Mouse (Mus musculus) cortical plate, adult 2 months (tissue): Measurements from ENCODE around the gene Sptbn1. TPM values are rescaled to one million over a fixed set of nuclear protein-coding genes. Genes with fewer than 3 reads are reported as not detected.

Experiments used
- H3K27ac ChIP-seq: fragments of 200-500 bp; 2 replicates; pipeline ENCODE4 v1.5.1; 2012; ENCODE audit warnings: low read length, control low read depth, inconsistent platforms; ENCODE audit not compliant: insufficient read depth
- H3K4me1 ChIP-seq: fragments of 200-500 bp; 2 replicates; pipeline ENCODE4 v1.6.1; 2011; ENCODE audit warnings: low read length; ENCODE audit not compliant: control insufficient read depth, insufficient read depth
- H3K4me3 ChIP-seq: fragments of 200-500 bp; 2 replicates; pipeline ENCODE4 v1.5.1; 2011; ENCODE audit warnings: mild to moderate bottlenecking, low read length, control low read depth; ENCODE audit not compliant: insufficient read depth
- CTCF ChIP-seq: fragments of 200-500 bp; IDR thresholded peaks from 2 replicates; pipeline ENCODE4 v1.5.1; 2011; ENCODE audit warnings: mild to moderate bottlenecking, control low read depth, low read length; ENCODE audit not compliant: insufficient read depth; ENCODE audit errors: extremely low read depth
- POLR2A ChIP-seq: fragments of 200-500 bp; IDR thresholded peaks from 2 replicates; pipeline ENCODE4 v1.6.1; 2011; ENCODE audit warnings: mild to moderate bottlenecking, low read length, control low read depth; ENCODE audit not compliant: insufficient read depth; ENCODE audit errors: extremely low read depth
- polyA plus RNA-seq: library from polyadenylated mRNA; depleted of rRNA; stranded (reverse); fragments of >200 nt; gene quantifications from 2 replicates; pipeline ENCODE4 v1.2.3, GENCODE M21; 2012

Sptbn1 gene
- polyA plus RNA-seq, 1 experiment, result 313 TPM

DNA sequence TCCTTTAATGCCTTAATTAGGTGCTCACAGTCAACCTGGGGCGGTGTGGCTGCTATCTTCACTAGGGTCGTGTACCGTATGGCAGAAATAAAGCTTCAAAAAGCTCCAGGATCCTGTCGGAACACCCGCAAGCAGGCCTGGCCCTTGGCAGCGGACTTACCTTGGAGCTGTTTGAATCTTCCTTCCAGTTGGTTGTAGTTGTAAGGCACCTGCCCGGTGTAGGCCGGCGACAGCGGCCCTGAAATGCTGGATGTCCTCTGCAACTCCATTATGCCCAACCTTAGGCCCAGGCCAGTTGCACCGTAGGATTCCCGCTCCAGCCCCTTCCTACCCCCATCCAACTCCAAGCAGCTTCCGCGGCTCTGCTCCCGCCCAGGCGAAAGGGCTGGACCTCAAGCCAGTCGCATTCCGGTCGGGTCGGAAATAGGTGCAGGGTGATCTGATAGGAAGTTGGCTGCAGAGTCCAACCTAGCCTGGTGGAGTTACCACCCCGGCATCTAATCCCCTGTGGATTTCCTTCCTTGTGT, 70.3 kb downstream of the Sptbn1 start:
- Histone ChIP-seq H3K27ac (no peak overlapping the region), H3K4me1 (no peaks in the 10 kb centered on the region; the same call in 1 of the 2 replicates), H3K4me3 (peak overlapping the region; percentile 26; the same call in 1 of the 2 replicates)
- TF ChIP-seq CTCF (no peak), POLR2A (no peak)

DNA sequence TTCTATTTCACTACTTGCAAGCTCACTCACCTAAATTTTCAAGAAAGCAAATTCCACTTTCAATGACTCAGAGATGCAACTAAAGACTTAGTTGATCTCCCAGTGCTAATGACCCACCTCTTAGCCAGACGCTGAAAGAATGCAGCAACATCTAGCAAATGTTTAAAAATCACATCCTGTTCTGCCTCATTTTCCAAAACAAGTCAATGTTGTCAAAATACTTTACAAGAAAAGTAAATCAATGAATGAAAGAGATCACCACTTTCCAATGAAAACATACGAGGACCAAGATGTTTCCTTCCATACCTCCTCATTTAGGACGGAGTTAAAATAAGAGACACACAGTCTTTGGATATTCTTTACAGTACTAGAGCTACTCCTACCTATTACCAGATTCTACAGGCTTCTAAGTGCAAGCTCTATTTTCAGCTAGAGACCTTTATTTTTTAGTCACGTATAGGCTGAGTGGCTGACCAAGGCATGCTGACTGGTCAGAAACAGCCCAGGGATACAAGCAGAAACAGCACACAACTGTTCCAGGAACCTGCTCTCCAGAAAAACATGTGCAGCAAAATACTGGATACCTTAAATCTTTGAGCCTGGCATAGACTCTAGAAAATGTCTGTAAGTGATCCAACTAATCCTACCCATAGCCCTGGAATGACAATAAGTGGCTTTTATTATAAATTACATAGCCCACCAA, 71.5 kb downstream of the Sptbn1 start:
- no peak overlapping the region for H3K27ac ChIP-seq
- TF ChIP-seq POLR2A (no peak), CTCF (no peak)
- H3K4me1 ChIP-seq, result no peaks in the 10 kb centered on the region; the same call in 1 of the 2 replicates
- no peak overlapping the region for H3K4me3 ChIP-seq

DNA sequence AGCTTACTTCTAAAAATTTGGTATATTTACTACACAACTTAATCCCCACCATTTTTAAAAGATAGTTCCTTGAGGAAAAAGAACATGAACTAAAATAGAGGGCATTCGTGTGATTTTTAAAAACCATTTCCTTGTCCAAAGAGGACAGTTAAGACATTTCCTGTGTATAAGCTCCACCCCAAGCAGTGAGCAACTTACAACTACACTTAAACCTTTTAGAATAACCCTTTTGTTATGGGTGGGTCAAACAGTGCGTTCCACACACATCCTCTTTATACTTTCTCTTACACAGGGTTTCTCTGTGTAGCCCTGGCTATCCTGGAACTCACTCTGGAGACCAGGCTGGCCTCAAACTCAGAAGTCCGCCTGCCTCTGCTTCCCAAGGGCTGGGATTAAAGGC, 72.2 kb downstream of the Sptbn1 start:
- H3K27ac ChIP-seq, result no peak overlapping the region; the same call in 1 of the 2 replicates
- TF ChIP-seq CTCF, result no peak
- no peak for TF ChIP-seq POLR2A
- H3K4me1 ChIP-seq, result no peaks in the 10 kb centered on the region; the same call in 1 of the 2 replicates
- H3K4me3 ChIP-seq, result no peak overlapping the region

DNA sequence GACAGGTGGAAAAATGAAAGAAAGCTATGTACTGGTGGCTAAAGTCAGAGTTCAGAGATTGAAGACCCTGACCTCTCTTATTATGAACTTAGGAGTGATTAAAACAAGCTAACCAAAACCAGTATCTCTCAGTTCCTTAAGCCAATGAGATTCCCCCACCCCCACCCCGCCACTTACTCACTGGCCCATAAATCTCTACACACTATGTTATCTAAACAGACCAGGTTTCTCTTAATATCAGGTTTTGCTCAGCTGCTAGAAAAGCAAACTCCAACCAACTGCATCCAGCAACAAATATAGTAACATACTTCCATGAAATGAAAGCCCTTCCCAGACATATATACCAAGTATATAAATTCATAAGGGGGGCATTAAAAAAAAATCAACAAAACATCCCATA, 73.2 kb downstream of the Sptbn1 start:
- Histone ChIP-seq H3K4me1 (no peaks in the 10 kb centered on the region; the same call in 1 of the 2 replicates), H3K27ac (no peak overlapping the region), H3K4me3 (no peak overlapping the region)
- TF ChIP-seq CTCF (no peak), POLR2A (no peak)

DNA sequence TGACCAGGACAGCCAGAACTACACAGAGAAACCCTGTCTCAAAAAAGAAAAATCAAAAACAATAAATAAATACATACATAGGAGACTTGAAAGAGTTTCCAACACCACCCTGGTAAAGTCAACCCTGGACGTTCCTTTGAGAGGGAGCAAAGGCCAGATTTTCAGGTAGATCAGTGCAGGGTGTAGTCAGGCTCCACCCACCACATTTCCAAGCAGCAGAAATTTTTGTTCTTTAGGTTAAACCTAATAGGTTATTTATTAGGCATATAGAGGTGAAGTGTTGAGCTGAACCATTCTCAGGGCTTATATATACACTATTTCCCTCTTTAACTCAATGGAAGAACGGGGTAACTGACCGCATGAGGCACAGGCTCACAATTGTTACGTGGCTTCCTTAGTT, 77.0 kb downstream of the Sptbn1 start:
- TF ChIP-seq POLR2A (no peak), CTCF (no peak)
- Histone ChIP-seq H3K4me3 (no peak overlapping the region), H3K4me1 (peaks cover 2% of the 10 kb centered on the region), H3K27ac (no peak overlapping the region)

DNA sequence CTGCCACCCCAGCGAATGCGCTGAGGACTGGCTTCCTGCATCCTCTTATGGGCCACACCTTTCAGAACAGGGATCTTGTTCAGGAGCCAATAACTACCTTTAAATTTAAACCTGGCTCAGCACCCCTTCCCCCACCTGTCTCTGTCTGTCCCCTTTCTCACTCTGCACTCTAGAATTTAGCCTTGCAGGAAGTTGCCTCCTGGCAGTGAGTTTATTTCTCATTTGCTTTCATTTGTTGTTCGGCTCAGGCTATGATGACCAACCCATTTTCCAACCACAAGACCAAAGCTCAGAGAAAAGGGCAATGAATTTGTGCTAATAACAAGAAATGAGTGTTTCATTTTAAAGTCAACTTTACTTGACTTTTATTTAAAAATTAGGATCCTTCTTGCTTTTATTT, 77.9 kb downstream of the Sptbn1 start:
- Histone ChIP-seq H3K4me1 (peaks cover 2% of the 10 kb centered on the region), H3K4me3 (no peak overlapping the region), H3K27ac (no peak overlapping the region)
- TF ChIP-seq CTCF (no peak), POLR2A (no peak)

DNA sequence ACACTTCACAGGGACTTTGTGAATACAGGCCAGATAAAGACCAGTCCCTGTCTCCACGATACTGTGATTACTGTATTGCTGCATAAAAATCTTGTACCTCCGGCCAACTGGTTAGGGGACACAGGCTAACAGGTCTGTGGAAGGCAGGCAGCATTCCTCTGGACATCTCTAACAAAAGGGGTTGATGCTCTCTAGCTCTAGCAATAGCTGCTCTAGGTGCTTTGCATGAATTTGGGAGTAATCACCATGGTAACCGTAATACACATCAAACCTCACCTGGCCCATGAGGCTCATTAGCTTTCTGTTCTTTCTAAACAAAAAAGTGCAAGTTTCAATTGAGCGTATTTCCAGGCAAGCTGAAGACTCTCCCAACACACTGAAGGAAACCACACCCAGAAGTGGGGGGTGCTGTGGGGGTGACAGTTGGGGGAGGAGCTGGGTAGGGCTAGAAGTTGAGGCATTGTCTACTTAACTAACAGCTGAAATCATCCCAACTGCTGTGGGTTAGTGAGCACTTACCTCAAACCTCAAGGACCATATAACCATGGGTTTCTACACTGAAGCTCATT, 81.0 kb downstream of the Sptbn1 start:
- Histone ChIP-seq H3K4me3 (no peak overlapping the region), H3K27ac (no peak overlapping the region), H3K4me1 (peaks cover 3% of the 10 kb centered on the region)
- no peak for TF ChIP-seq CTCF
- no peak for TF ChIP-seq POLR2A

DNA sequence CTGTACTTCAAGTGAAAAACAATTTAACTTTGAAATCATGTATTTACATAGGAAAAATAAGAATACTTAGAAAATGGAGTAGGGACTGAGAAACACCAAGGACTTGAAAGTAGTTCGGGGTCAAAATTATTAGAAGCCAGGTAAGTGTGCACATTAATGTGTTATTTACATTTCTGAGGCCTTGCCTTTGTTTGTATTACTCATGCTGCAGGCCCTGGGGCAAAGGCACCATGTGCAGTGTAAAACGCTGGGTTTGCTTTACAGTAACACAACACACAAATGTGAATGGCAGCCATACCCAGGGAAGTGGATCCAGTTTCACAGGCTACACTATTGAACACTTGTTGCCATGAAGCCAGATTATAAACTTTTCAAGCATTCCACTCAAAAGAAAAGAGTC, 83.4 kb downstream of the Sptbn1 start:
- TF ChIP-seq POLR2A (no peak), CTCF (no peak)
- Histone ChIP-seq H3K4me1 (peaks cover 3% of the 10 kb centered on the region), H3K4me3 (no peak overlapping the region), H3K27ac (no peak overlapping the region)

DNA sequence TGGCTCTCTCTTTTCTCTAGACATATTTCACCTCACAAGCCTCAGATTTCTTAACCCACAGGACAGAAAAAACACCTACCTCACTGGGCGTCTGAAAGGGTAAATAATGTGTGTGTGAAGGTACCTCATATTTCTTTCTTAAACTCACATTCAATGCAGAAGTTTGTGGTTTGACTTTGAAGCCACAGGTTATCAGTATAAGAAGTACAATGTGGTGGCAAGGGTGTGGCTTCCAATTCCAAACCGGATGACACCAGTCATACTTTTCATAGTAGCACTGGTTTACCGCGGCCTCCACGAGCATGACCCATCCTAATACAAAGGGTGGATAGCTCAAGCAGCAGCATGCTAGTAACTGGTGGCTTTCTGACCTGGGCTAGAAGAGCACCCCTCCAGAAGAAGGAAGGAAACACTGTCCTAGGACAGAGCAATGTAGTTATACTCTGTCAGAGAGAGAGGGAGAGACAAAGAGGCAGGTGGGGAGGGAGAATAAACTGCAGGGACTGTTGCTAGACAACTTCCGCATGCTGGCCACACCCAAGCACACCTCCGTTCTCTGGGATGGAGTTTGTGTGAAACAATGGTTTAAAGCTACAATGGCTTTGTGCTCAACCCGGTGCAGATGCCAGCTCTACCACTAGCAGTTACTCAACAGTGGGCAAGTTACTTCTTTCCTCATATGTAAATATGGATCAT, 85.1 kb downstream of the Sptbn1 start:
- H3K27ac ChIP-seq, result no peak overlapping the region
- H3K4me3 ChIP-seq, result no peak overlapping the region
- peaks cover 3% of the 10 kb centered on the region for H3K4me1 ChIP-seq
- TF ChIP-seq POLR2A (no peak), CTCF (no peak)
